Mouse (Mus musculus) 416B (cell line): ENCODE measurements around the gene Rgl1.

ENCODE experiments used
- DNase-seq: peaks from one replicate; pipeline ENCODE4 v3.0.0; 2011; ENCODE audit warnings: low read depth

Rgl1 gene

DNA sequence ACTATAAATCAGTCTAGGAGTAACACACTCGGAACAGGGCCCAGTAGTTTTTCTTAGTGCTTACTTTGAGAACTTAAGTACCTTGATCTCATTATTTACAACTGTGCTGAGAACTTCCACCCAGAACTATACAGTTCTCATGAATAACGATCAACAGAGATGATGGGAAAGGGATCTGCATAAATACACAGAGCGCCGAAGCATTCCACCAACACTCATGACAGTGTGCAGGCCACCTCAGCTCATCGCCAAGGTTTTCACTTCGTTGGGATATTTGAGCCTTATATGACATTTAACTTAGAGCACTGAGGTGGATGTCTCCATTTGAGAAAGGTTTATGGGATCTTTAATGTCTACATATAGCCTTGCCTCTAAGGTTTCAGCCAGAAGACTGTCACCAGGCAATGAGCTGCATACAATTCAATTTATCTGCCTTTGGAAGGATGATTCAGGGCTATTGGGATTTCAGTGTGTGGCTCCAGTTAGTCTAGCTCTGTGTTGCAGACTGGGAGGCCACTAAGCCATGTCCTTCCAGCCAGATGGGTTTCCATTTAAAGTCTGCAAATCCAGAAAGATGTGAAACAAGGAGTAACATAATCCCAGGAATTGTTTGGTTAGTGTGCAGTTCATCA lies 223.3 kb downstream of the Rgl1 start:
- DNase-seq, result no peak

DNA sequence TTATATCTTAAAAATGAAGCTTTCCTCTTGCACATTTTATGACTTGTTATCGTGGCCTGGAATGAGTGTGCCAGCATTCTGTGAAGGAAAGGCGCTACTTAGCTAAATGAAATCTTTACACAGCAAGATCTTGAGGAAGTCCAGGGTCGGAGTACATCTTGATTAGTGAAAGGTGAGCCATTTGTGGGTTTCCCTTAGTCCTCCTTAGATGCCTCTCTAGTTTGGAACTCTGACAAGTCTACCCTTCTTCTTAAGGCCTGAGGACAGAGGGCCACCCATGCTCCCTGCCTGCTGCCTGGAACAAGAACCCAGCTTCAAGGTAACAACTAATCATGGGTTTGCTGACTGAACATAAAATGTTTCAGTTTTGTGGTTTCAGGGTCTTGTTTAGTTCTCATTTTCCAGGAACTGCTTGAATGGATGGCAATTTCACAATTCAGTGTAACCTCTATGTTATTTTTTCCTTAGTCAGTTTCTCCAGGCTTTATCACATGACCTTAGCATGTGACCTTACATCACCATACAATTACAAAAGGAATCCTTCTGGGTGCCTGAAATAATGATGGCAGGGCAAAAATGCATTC lies 225.8 kb downstream of the Rgl1 start:
- peak; percentile 36 for DNase-seq

DNA sequence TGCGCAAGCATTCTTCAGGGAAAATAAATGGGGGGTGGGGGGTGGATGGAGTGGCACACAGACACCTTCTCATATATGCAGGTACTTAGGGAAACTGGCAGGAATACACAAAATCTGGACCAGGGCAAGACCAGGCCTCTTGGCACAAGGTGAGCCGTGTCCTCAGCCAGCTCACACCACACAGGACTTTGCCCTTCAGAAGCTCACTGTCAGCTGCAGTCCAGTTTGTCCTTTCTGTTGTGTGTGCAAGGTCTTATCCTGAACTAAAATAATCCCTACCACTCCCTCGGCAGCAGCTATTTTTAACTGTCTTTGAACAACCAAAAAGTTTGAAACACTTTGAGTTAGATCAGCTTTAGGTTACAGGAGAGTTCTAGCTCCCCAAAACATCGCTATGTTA lies 227.3 kb downstream of the Rgl1 start:
- DNase-seq, result no peak

- DNase-seq, result no peak
Measured at GRCm38 (mm10) chr1:152537186-152537585, 229.0 kb downstream of the Rgl1 start.

- no peak for DNase-seq
Measured at GRCm38 (mm10) chr1:152536416-152537018, 229.6 kb downstream of the Rgl1 start.

GRCm38 (mm10) chr1:152534531-152534930 lies 231.6 kb downstream of the Rgl1 start:
- no peak for DNase-seq

- no peak for DNase-seq
Measured at GRCm38 (mm10) chr1:152531498-152531897, 234.7 kb downstream of the Rgl1 start.

DNA sequence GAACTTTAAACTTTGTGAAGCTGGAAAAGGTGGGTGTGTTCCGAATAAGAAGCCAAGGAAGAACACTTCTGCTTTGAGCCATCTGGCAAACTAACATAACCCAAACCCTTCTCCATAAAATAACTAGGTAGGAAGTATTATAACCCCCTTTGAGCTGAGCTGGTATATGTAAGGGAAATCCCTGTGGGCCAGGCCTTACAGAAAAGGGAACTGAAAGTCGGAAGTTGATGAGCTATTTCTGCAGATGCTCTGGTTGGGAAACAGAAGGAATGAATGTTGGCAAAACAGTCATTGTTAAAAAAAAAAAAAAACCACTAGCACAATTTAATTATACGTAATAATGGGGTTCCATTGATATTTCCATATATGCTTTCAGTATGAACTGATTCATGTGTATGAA lies 237.4 kb downstream of the Rgl1 start:
- DNase-seq, result peak; percentile 24

GRCm38 (mm10) chr1:152528214-152528613 lies 237.9 kb downstream of the Rgl1 start:
- DNase-seq, result no peak

- no peak for DNase-seq
Measured at GRCm38 (mm10) chr1:152526154-152526553, 240.0 kb downstream of the Rgl1 start.

DNA sequence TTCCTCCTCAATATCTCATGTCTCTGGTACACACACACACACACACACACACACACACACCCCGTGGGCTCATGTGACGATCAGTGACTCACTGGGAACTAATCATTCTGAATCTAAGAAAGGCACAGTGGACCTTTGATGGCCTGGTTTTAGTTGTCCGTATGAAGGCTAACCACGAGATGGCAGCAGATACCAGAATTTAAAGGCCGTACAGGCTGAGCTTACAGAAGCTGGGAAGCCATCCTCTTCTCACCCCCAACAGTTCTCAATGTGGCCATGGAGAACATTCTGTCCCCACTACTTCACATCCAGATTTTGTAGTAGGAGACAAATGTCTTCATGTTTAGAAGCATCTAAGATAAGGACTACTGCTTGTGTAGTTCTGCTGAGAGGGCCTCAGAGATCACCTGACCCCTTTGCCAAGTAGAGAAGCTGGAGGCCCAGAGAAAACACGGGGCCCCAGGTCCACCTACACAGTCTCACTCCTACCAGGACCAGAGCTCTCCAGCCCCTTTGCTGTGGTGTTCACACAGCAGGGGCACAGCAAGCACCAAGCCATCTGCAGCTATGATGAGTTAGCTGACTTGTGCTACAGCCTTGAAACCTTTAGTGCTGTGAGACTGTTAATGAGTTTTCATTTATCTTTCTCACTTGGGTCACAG lies 241.0 kb downstream of the Rgl1 start:
- DNase-seq, result peak; percentile 88

GRCm38 (mm10) chr1:152524098-152524892 lies 241.9 kb downstream of the Rgl1 start:
- DNase-seq, result no peak

DNA sequence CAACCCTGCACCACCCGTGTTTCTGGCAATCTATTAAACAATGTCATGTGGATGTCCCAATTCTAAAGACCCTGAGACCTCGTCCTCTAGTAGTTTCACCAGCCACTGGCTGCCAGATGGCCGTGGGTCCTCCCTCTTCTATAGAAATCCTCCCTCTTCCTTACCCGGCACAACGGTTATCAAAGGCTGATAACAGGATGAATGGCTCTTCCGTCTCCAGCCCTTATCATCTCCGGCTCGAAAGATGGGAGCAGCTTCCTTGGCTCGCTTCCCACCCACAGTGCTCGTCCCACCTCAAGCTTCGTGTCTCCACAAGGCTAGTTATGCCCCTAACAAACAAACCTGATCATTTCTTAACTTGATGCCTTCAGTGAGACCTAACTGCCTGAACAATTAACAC lies 242.9 kb downstream of the Rgl1 start:
- DNase-seq, result no peak

DNA sequence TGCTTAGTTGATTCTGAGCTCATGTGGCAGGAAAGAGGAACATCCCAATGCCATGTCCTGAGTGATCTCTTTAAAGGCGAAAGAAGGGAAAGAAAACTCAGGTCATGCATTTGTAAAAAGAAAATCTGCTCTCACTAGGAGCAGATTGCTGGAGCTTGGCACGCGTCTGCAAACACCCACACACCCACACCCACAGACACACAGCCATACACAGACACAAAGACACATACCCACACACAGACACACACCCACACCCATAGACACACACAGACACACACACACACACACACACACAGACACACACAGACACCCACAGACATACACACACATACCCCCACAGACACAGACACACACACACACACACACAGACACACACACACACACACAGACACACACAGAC lies 243.9 kb downstream of the Rgl1 start:
- no peak for DNase-seq

DNA sequence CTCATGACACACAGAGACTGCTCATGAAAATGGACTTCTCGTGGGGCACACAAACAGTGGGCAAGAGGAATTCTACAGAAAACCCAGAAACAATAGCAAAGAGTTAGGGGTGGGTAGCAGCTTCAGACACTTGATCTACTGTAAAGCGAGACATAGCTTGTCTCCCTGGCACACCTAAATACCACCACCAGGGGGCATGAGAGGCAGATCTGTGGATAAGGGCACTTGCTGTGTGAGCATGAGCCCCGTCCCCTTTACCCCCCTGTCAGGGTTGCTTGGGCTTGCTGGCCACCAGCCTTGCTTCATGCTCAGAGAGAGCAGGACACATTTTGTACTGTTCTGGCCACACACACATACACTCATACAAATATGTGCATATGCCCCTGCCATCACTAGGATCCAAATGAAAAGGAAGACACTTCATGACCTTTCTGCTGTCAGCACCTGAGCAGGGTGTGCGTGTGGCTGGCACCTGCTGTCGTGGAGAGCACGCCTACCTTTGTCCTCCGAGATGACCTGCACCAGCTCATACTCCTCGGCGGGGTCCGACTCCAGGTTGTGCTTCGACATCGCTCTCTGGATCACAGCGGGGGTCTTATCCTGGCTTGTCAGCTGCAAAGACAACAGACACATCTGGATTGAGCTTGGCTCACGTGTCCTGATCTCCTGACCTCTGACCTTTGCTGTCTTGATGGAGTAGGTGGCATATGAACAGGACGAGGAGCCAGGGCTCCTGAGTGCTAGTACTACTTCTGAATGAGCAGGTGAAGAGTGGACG lies 245.2 kb downstream of the Rgl1 start:
- DNase-seq, result peak; percentile 36

- DNase-seq, result no peak
Measured at GRCm38 (mm10) chr1:152518971-152519370, 247.2 kb downstream of the Rgl1 start.

GRCm38 (mm10) chr1:152517057-152517570 lies 249.0 kb downstream of the Rgl1 start:
- no peak for DNase-seq

DNA sequence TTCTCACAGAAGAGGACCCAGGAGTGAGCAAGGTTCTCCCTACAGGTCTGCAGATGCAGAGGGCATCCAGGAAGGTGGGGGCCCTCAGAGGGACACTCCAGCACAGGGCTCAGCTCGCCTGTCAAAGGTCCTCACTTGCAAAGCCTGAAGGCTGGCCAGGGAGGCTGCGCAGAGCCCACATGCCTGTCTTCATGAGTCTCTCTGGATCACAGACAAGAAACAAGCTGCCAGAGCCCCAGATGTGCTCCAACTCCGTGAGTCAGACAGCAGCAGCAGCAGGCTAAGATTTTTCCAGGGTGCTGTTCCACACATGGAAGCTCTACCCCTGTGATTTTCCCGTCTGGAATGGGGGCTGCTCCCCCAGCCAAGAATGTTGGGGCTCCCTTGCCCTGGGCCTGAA lies 251.9 kb downstream of the Rgl1 start:
- no peak for DNase-seq

DNA sequence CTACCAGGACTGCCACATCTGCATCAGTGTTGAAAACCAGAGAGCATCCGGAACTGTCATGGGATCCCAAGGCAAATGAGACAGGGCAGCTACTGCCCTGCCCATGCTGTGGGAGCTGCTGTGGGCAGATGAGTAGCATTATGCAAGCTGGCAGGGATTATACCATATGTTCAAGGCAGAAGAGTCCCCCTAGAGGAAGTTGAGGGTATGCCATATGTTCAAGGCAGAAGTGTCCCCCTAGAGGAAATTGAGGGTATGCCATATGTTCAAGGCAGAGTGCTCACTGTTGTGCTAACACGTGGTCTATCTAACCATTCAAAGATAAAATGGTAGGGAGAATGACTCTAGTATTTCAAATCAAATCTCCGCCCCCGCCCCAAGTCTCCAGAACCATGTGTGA lies 254.9 kb downstream of the Rgl1 start:
- peak; percentile 82 for DNase-seq

GRCm38 (mm10) chr1:152508481-152509220 lies 257.5 kb downstream of the Rgl1 start:
- no peak for DNase-seq

GRCm38 (mm10) chr1:152506726-152507125 lies 259.4 kb downstream of the Rgl1 start:
- DNase-seq, result no peak
